Mouse (Mus musculus) adrenal gland, adult 2 months (tissue): ENCODE results near the gene Cdk8. TPM values are rescaled to one million over a fixed set of nuclear protein-coding genes. Genes with fewer than 3 reads are reported as not detected.
A peak's percentile ranks its signal among the peaks of the same experiment; 100 is the strongest.

ENCODE experiments used
- DNase-seq: peaks from one replicate; pipeline ENCODE4 v3.0.0; 2021
- polyA plus RNA-seq: library from polyadenylated mRNA; depleted of rRNA; stranded (reverse); fragments of >200 nt; gene quantifications from 2 replicates; pipeline ENCODE4 v1.2.3, GENCODE M21; 2012
- total RNA-seq, 2 experiments: library from RNA; stranded (reverse); gene quantifications; 2 replicates each; pipeline ENCODE4 v1.2.3; 2021

The Cdk8 gene
- total and polyA plus RNA-seq, 3 experiments = 41.1 to 79.6 (median 70.3) TPM

GRCm38 (mm10) chr5:146281241-146281818 lies 50.3 kb downstream of the Cdk8 start:
- DNase-seq = no peak

DNA sequence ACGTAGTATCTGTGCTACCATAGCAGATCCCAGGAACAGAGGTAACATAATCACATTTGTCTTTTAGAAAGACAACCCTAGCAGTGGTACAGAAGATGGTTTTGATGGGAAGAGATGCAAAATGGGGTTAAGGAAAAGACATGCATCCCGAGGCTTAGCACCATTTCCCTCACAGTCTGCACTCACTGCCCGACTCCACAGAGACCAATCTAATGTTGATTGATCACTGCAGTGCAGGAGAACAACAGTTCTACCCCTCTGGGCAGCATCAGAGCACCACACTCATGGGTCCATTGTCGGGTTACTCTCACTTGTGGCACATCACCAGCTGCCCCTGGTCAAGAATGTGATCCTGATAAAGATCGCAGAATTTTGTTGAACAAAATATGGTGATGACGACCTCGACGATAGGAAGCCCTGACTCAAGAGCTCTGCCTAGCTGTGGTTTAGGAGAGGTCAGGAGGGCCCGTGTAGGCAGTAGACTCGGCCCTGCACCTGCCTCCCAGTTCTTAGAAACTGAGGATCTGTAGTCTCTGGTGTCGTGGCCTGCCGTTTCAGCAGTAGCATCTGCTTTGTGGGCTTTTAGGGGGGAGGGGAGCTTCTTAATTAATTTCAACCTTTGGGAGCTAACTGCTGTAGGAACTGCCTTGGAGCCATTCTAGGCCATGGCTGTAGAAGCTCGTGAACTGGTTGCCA lies 51.0 kb downstream of the Cdk8 start:
- no peak for DNase-seq

DNA sequence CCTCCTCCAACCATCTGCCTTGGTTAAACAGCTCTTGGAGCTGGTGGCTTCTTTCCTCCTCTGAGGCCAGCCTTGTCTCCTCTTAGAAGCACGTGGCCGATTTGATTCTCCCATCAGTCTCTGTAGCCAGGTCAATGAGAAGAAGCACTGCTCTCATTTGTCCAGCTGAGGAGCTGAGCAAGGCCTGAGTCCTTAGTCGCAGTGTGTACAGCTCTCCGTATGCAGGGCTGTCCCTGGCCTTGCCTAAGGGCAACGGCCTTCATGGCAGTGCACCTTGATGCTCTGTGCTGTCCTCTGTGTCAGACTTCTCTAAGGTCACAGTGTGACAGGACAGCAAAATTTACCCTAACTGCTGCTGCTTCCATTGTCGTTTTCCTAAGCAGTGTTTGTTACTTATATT lies 52.9 kb downstream of the Cdk8 start:
- peak; percentile 60 for DNase-seq

- DNase-seq = no peak
Observed at GRCm38 (mm10) chr5:146287416-146287815, 56.4 kb downstream of the Cdk8 start.

DNA sequence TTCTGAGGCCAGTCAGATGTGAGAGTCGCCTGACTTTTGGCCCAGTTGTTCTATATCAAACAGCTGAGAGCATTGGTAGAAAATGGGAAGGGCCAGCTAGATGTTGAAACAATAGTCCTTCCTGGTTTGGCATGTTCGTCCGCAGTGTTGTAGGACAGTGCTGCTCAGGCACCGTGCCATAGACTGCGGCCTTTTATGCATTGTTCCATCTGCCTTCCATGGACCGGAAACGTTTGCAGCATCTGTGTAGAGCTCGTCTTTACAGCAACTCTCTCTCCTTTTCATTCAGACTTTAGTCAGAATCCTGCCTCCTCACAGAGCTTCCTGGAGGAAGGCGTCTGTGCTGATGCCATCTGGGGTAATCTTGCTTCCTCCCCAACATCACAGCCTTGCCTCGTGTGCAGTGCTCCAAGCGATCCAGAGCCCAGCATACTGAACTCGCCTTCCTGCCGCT lies 57.0 kb downstream of the Cdk8 start:
- no peak for DNase-seq

DNA sequence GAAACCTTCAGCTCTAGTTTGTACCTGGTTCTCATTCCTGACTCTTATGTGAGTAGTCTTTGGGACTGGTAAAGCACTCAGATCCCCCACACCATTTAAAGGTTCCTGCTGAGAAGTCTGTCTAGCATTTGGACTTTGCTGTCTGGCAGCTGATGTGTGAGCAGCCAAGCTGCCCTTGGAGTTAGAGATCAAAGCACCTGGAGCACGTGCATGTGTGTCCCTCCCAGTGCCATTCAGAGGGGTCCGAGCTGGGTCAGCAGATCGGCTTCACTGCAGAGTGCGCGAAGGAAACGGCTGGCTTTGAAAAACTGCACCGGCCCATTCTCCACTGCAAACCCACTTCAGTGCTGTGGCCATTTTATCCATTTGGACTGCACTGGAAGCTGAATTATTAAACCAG lies 58.9 kb downstream of the Cdk8 start:
- DNase-seq = no peak

DNA sequence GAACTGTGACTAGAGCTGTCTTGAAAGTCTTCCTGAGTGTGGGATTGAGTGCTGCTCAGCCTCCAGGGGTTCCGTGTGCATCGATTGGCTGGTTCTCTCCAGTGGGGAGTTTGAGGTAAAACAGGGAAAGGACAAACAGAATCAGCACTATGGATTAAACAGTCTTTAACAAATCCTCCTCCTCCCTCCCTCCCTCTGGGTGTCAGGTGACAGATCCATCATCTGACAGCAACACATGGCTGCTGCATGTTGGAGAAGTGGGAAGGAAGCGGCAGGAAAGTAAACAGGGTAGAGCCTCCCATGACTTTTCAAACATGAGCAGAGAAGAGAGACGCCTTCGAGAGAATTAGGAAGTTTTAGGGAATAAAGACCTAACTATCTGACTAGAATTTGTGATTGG lies 59.4 kb downstream of the Cdk8 start:
- DNase-seq = no peak

- DNase-seq = no peak
Observed at GRCm38 (mm10) chr5:146291560-146291959, 60.5 kb downstream of the Cdk8 start.

DNA sequence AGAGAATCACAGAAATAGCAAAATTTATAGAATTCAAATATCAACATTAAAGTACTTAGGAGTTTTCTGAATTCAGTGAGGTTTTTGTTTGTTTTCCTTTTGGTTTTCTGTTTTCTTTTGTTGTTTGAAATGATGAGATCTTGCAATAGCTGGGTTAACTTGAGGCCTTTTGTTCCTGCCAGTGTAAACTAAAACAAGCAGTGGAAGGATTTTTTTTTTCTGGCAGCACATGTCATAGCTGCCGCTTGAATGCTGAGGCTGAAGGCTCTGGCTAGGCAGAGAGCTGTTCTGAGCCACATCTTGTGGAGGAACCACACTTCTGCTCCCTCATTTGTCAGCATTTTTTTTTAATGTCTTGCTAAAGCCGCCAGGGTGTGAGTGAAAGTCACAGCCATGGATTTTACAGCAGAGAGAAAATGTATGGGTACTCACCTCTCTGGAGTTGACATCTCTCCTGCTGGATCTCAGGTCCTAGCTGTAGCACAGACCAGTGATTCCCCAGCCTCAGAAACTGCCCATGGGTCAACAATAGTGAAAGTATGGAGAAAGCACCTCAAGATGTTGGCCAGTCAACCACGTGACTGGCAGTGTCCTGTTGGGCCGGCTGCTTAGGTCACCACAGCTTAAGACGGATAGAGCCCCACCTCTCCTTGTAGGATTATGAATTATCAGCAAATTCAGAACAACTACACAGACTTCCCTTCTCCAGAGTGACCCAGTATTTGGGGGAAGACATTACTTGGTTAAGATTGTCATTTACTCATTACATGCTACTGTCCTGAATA lies 62.1 kb downstream of the Cdk8 start:
- DNase-seq = no peak

DNA sequence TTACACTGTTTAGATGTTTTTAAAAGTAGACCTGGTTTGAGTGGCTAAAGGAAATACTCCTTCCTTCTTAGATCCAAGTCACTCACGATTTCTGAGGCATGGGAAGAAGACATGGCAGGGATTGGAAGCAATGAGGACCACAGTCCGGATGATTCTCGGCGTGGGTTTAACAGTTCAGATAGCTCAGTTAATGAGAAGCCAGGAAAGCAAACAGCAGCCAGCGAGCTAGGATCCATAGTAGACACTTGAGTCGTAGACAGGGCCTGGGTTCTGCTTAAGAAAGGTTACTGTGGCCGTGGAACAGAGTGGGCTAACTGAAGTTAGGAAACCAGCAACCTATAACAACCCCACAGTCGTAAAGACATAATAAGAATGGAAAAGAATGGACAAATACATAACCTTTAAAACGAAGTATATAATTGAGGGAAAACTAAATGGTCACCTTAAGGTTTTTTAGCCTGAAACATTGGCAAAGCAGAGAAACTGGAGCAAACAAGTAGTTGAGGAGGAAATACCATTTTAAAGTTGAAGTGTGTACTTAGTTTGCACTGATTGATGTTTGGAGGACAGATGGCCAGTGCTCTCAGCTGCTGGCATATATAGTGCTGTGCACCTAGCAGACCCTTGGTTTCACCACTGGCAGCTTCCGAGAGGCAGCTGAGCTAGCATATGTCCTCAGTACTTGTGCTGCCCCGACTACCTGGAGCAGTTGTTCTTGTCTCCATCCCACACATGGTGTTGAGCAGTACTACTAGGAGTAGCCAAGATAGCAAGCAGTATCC lies 63.1 kb downstream of the Cdk8 start:
- no peak for DNase-seq

DNA sequence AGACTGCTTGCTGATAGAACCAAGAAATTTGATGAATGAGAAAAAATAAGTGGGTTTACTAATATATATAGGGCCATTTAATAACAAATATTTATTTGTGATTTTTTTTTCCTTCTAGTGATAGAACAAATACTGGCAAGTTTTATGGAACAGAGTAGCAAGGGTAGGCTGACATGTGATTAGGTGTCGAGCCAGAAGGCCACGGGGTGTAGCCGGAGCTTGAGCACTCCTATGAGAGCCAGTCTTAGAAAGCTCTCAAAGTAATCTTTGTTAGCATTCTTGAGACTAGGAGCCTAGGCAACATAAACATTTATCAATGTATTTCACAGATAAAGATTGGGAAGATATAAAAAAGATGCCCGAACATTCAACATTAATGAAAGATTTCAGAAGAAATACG lies 63.8 kb downstream of the Cdk8 start:
- DNase-seq = no peak

- DNase-seq = no peak
Observed at GRCm38 (mm10) chr5:146298807-146299519, 67.9 kb downstream of the Cdk8 start.

DNA sequence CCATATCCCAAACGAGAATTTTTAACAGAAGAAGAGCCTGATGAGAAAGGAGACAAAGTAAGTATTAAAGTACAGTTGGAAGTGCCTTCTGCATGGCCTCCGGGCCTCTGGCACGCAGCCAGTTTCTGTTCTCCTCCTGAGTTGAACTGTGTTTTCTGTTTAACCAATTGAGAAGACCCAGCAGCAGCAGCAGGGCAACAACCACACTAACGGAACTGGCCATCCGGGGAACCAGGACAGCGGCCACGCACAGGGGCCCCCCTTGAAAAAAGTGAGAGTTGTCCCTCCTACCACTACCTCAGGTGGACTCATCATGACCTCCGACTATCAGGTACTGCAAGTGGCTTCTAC lies 68.5 kb downstream of the Cdk8 start:
- peak; percentile 46 for DNase-seq

GRCm38 (mm10) chr5:146303470-146303869 lies 72.4 kb downstream of the Cdk8 start:
- peak; percentile 69 for DNase-seq

GRCm38 (mm10) chr5:146307046-146307743 lies 76.2 kb downstream of the Cdk8 start:
- no peak for DNase-seq

DNA sequence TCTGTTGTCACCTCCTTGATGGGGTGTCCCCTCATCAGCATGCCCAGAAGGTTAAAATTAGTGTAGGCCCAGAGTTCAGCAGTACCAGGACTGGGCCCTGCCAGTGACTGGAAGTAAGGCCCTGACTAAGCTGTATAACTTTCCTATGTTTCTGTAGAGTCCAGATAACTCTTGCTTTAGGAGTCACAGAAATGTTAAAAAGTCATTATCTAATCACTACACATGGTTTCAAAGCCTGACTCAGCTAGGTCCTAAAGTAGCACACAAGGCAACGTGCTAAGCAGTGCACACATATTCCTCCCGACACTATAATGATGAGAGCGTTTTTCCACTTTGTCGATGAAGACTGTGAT lies 76.7 kb downstream of the Cdk8 start:
- no peak for DNase-seq

DNA sequence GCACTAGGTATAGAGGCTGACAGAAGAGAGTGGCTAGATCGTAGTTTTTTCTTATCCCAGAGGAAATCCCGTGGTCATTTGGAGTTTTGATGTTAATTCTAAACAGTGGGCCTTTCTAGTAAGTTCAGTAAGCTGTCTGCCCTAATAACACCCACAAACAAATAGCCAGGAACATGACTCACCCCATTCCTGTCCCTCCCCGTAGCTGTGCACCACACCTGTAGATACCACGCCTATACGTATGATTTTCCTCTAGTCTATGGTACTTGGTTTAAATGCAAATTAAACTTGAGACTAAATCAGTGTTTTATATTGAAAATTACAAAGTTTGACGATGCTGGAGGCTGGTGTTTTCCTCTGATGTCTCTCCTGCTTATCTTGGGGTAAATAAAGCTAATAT lies 83.5 kb downstream of the Cdk8 start:
- no peak for DNase-seq

GRCm38 (mm10) chr5:146315268-146315921 lies 84.4 kb downstream of the Cdk8 start:
- DNase-seq = no peak

GRCm38 (mm10) chr5:146316316-146316715 lies 85.3 kb downstream of the Cdk8 start:
- no peak for DNase-seq

GRCm38 (mm10) chr5:146318051-146318450 lies 87.0 kb downstream of the Cdk8 start:
- DNase-seq = no peak

GRCm38 (mm10) chr5:146318461-146318860 lies 87.4 kb downstream of the Cdk8 start:
- DNase-seq = no peak
